Mouse (Mus musculus): ENCODE results near the gene AI593442. TPM values are rescaled to one million over a fixed set of nuclear protein-coding genes. Genes with fewer than 3 reads are reported as not detected.

AI593442 gene
- total and polyA plus RNA-seq, 2 experiments from 2014 or later = 42.1 to 101 TPM

GRCm38 (mm10) chr9:52678179-52678838 lies 1.3 kb downstream of the AI593442 start:
- no peaks in the 10 kb centered on the region; the same call in 1 of the 2 replicates for H3K27me3 ChIP-seq (ENCODE audit: insufficient read depth, low read length)
- H3K36me3 ChIP-seq (ENCODE audit: insufficient read depth, low read length) = no peaks in the 10 kb centered on the region
- ATAC-seq (peak; percentile 55), DNase-seq (ENCODE audit: low spot score) (peak; percentile 63)
- H3K9ac ChIP-seq (replicated peaks; ENCODE audit: low read length) = peak overlapping the region; percentile 76
- peak overlapping the region; percentile 90 for H3K27ac ChIP-seq
- H3K4me3 ChIP-seq (ENCODE audit: low read length) = peak overlapping the region; percentile 59
- H3K9me3 ChIP-seq (ENCODE audit: low read length) = no peaks in the 10 kb centered on the region
- peaks cover 8% of the 10 kb centered on the region; the same call in 1 of the 2 replicates for H3K4me1 ChIP-seq (ENCODE audit: insufficient read depth, low read length)
- no peak for TF ChIP-seq CTCF (IDR thresholded peaks at IDR 0.05; ENCODE audit: low read depth)
- H3K4me2 ChIP-seq (ENCODE audit: low read depth, low read length) = peak overlapping the region; percentile 83
- 0% methylated on average over 28 of the region's 28 CpGs for WGBS

GRCm38 (mm10) chr9:52676587-52676986 lies 3.0 kb downstream of the AI593442 start:
- H3K4me1 ChIP-seq (ENCODE audit: insufficient read depth, low read length) = peaks cover 8% of the 10 kb centered on the region; the same call in 1 of the 2 replicates
- 27% methylated on average over 4 of the region's 4 CpGs for WGBS
- ATAC-seq = no peak
- DNase-seq (ENCODE audit: low spot score) = no peak
- no peak for TF ChIP-seq CTCF (IDR thresholded peaks at IDR 0.05; ENCODE audit: low read depth)
- 0 out of 2 replicates have a peak overlapping the region, but pooled peaks have one; percentile 76 for H3K9ac ChIP-seq (replicated peaks; ENCODE audit: low read length)
- H3K9me3 ChIP-seq (ENCODE audit: low read length) = no peaks in the 10 kb centered on the region
- peak overlapping the region; percentile 59 for H3K4me3 ChIP-seq (ENCODE audit: low read length)
- H3K36me3 ChIP-seq (ENCODE audit: insufficient read depth, low read length) = no peaks in the 10 kb centered on the region
- no peaks in the 10 kb centered on the region; the same call in 1 of the 2 replicates for H3K27me3 ChIP-seq (ENCODE audit: insufficient read depth, low read length)
- H3K27ac ChIP-seq = no peak overlapping the region
- peak overlapping the region; percentile 83 for H3K4me2 ChIP-seq (ENCODE audit: low read depth, low read length)

- peak overlapping the region; percentile 13 for H3K4me3 ChIP-seq (ENCODE audit: low read length)
- no peak overlapping the region for H3K27ac ChIP-seq
- peak overlapping the region; percentile 83 for H3K4me2 ChIP-seq (ENCODE audit: low read depth, low read length)
- H3K36me3 ChIP-seq (ENCODE audit: insufficient read depth, low read length) = no peaks in the 10 kb centered on the region
- H3K27me3 ChIP-seq (ENCODE audit: insufficient read depth, low read length) = no peaks in the 10 kb centered on the region; the same call in 1 of the 2 replicates
- ATAC-seq (no peak), DNase-seq (ENCODE audit: low spot score) (peak; percentile 52)
- no peaks in the 10 kb centered on the region for H3K9me3 ChIP-seq (ENCODE audit: low read length)
- peaks cover 8% of the 10 kb centered on the region; the same call in 1 of the 2 replicates for H3K4me1 ChIP-seq (ENCODE audit: insufficient read depth, low read length)
- no peak overlapping the region for H3K9ac ChIP-seq (replicated peaks; ENCODE audit: low read length)
- 60% methylated on average over 3 of the region's 3 CpGs for WGBS
- TF ChIP-seq CTCF (IDR thresholded peaks at IDR 0.05; ENCODE audit: low read depth) = peak; percentile 59
Observed at GRCm38 (mm10) chr9:52675937-52676336, 3.6 kb downstream of the AI593442 start.

GRCm38 (mm10) chr9:52661422-52661821 lies 18.2 kb downstream of the AI593442 start:
- no peak for TF ChIP-seq CTCF (IDR thresholded peaks at IDR 0.05; ENCODE audit: low read depth)
- DNase-seq (ENCODE audit: low spot score) (no peak), ATAC-seq (no peak)
- no peaks in the 10 kb centered on the region for H3K4me1 ChIP-seq (ENCODE audit: insufficient read depth, low read length)
- 83% methylated on average over 3 of the region's 3 CpGs for WGBS
- H3K9ac ChIP-seq (replicated peaks; ENCODE audit: low read length) = no peak overlapping the region
- H3K4me2 ChIP-seq (ENCODE audit: low read depth, low read length) = no peak overlapping the region
- no peak overlapping the region for H3K4me3 ChIP-seq (ENCODE audit: low read length)
- H3K27me3 ChIP-seq (ENCODE audit: insufficient read depth, low read length) = no peaks in the 10 kb centered on the region
- no peak overlapping the region for H3K27ac ChIP-seq
- no peaks in the 10 kb centered on the region for H3K36me3 ChIP-seq (ENCODE audit: insufficient read depth, low read length)
- no peaks in the 10 kb centered on the region for H3K9me3 ChIP-seq (ENCODE audit: low read length)

GRCm38 (mm10) chr9:52650341-52650951 lies 29.1 kb downstream of the AI593442 start:
- no peak for ATAC-seq
- 70% methylated on average over 5 of the region's 5 CpGs for WGBS
- Histone ChIP-seq H3K27ac (no peak overlapping the region), H3K36me3 (ENCODE audit: insufficient read depth, low read length) (no peaks in the 10 kb centered on the region), H3K9ac (replicated peaks; ENCODE audit: low read length) (no peak overlapping the region), H3K4me3 (ENCODE audit: low read length) (no peak overlapping the region), H3K4me1 (ENCODE audit: insufficient read depth, low read length) (no peaks in the 10 kb centered on the region), H3K9me3 (ENCODE audit: low read length) (no peaks in the 10 kb centered on the region), H3K27me3 (ENCODE audit: insufficient read depth, low read length) (no peaks in the 10 kb centered on the region), H3K4me2 (ENCODE audit: low read depth, low read length) (no peak overlapping the region)
- TF ChIP-seq CTCF (IDR thresholded peaks at IDR 0.05; ENCODE audit: low read depth) = no peak
- no peak for DNase-seq (ENCODE audit: low spot score)

- Histone ChIP-seq H3K36me3 (ENCODE audit: insufficient read depth, low read length) (no peaks in the 10 kb centered on the region), H3K4me2 (ENCODE audit: low read depth, low read length) (no peak overlapping the region), H3K4me1 (ENCODE audit: insufficient read depth, low read length) (no peaks in the 10 kb centered on the region), H3K27ac (no peak overlapping the region), H3K9ac (replicated peaks; ENCODE audit: low read length) (no peak overlapping the region), H3K27me3 (ENCODE audit: insufficient read depth, low read length) (no peaks in the 10 kb centered on the region), H3K4me3 (ENCODE audit: low read length) (no peak overlapping the region), H3K9me3 (ENCODE audit: low read length) (no peaks in the 10 kb centered on the region)
- 0 out of 2 replicates have a peak, but pooled peaks have one; percentile 45 for ATAC-seq
- TF ChIP-seq CTCF (IDR thresholded peaks at IDR 0.05; ENCODE audit: low read depth) = no peak
- WGBS = 54% methylated on average over 2 of the region's 2 CpGs
- peak; percentile 47 for DNase-seq (ENCODE audit: low spot score)
Observed at GRCm38 (mm10) chr9:52645312-52645711, 34.3 kb downstream of the AI593442 start.

GRCm38 (mm10) chr9:52644626-52645025 lies 35.0 kb downstream of the AI593442 start:
- ATAC-seq = no peak
- H3K4me1 ChIP-seq (ENCODE audit: insufficient read depth, low read length) = no peaks in the 10 kb centered on the region
- H3K27me3 ChIP-seq (ENCODE audit: insufficient read depth, low read length) = no peaks in the 10 kb centered on the region
- H3K4me2 ChIP-seq (ENCODE audit: low read depth, low read length) = no peak overlapping the region
- no peak overlapping the region for H3K9ac ChIP-seq (replicated peaks; ENCODE audit: low read length)
- TF ChIP-seq CTCF (IDR thresholded peaks at IDR 0.05; ENCODE audit: low read depth) = no peak
- H3K9me3 ChIP-seq (ENCODE audit: low read length) = no peaks in the 10 kb centered on the region
- WGBS = 72% methylated on average over 4 of the region's 4 CpGs
- H3K4me3 ChIP-seq (ENCODE audit: low read length) = no peak overlapping the region
- no peaks in the 10 kb centered on the region for H3K36me3 ChIP-seq (ENCODE audit: insufficient read depth, low read length)
- no peak for DNase-seq (ENCODE audit: low spot score)
- no peak overlapping the region for H3K27ac ChIP-seq

Data from hindbrain, postnatal 0 days (tissue).